Comparison of ENCODE assay signal across 24 mouse cellular contexts in genomic region chr2:3127256-3127883, GRCm38 (mm10). TPM values are rescaled to one million over a fixed set of nuclear protein-coding genes. Genes with fewer than 3 reads are reported as not detected.
DNase-seq lines count a peak whose midpoint lies in the region; ATAC-seq and TF ChIP-seq lines count a peak whose summit lies in the region.
"Had no signal": no experiment of that assay in that cellular context is flagged by ENCODE, and none has a peak within 500 bp of the region (broad histone marks: within the 10 kb centered on the region; RNA-seq: fewer than 3 reads in every experiment).

No protein-coding gene starts in this region.

- peak overlapping the region; percentile 44; the same call in 1 of the 2 replicates for H3K27ac ChIP-seq in gastrocnemius, adult 2 months
- H3K27ac ChIP-seq in kidney, embryonic 15.5 days, result 0 out of 2 replicates have a peak overlapping the region, but pooled peaks have one; percentile 83
- no peak overlapping the region for H3K27ac ChIP-seq in kidney, embryonic 14.5 days (ENCODE audit: low read depth, low read length)
- H3K27ac ChIP-seq in midbrain, embryonic 11.5 days (ENCODE audit: low read depth, low read length), result no peak overlapping the region
- no peak overlapping the region for H3K27ac ChIP-seq in midbrain, embryonic 14.5 days (replicated peaks; ENCODE audit: low read depth, low read length)
- H3K27ac ChIP-seq in brown adipose tissue, adult 24 weeks (replicated peaks; ENCODE audit: low read depth, low read length), result 0 out of 2 replicates have a peak overlapping the region, but pooled peaks have one; percentile 32
- H3K27ac ChIP-seq: embryonic facial prominence, embryonic 12.5 days; embryonic facial prominence, embryonic 15.5 days; hindbrain, embryonic 10.5 days; hindbrain, embryonic 13.5 days had no signal

- no peak for TF ChIP-seq CTCF in gastrocnemius, adult 2 months (IDR thresholded peaks at IDR 0.05)

- no peak overlapping the region for H3K9ac ChIP-seq in kidney, embryonic 15.5 days
- no peak overlapping the region for H3K9ac ChIP-seq in kidney, embryonic 14.5 days (ENCODE audit: low read depth, low read length)
- no peak overlapping the region for H3K9ac ChIP-seq in midbrain, embryonic 11.5 days (ENCODE audit: low read length)
- H3K9ac ChIP-seq in midbrain, embryonic 14.5 days (replicated peaks; ENCODE audit: low read length), result no peak overlapping the region
- H3K9ac ChIP-seq: embryonic facial prominence, embryonic 12.5 days; embryonic facial prominence, embryonic 15.5 days; forebrain, postnatal 0 days; hindbrain, embryonic 13.5 days had no signal

- peaks cover 35% of the 10 kb centered on the region for H3K4me1 ChIP-seq in kidney, embryonic 15.5 days
- H3K4me1 ChIP-seq in kidney, embryonic 14.5 days (ENCODE audit: control insufficient read depth, insufficient read depth, low read length), result peaks cover 18% of the 10 kb centered on the region
- H3K4me1 ChIP-seq in midbrain, embryonic 11.5 days (ENCODE audit: control insufficient read depth, insufficient read depth, low read length), result peaks cover 4% of the 10 kb centered on the region; the same call in 1 of the 2 replicates
- no peaks in the 10 kb centered on the region for H3K4me1 ChIP-seq in midbrain, embryonic 14.5 days (ENCODE audit: control insufficient read depth, insufficient read depth, low read length)
- peaks cover 13% of the 10 kb centered on the region for H3K4me1 ChIP-seq in brown adipose tissue, adult 24 weeks (ENCODE audit: control insufficient read depth, insufficient read depth, insufficient read length, low read length)
- H3K4me1 ChIP-seq: embryonic facial prominence, embryonic 12.5 days had no signal

- no peaks in the 10 kb centered on the region for H3K9me3 ChIP-seq in kidney, embryonic 15.5 days (replicated peaks)
- no peaks in the 10 kb centered on the region for H3K9me3 ChIP-seq in kidney, embryonic 14.5 days (ENCODE audit: control insufficient read depth, low read length)
- no peaks in the 10 kb centered on the region for H3K9me3 ChIP-seq in midbrain, embryonic 11.5 days (ENCODE audit: control insufficient read depth, low read length)
- no peaks in the 10 kb centered on the region for H3K9me3 ChIP-seq in midbrain, embryonic 14.5 days (ENCODE audit: control insufficient read depth, low read length)
- H3K9me3 ChIP-seq: embryonic facial prominence, embryonic 12.5 days; embryonic facial prominence, embryonic 15.5 days; hindbrain, embryonic 10.5 days; hindbrain, embryonic 13.5 days had no signal

- ATAC-seq in kidney, embryonic 15.5 days (replicated peaks; ENCODE audit: low FRiP score), result no peak
- ATAC-seq in kidney, embryonic 14.5 days (ENCODE audit: low FRiP score, low TSS enrichment), result no peak
- ATAC-seq in midbrain, embryonic 11.5 days (ENCODE audit: low FRiP score), result no peak
- ATAC-seq in midbrain, embryonic 14.5 days (ENCODE audit: low FRiP score, low TSS enrichment), result no peak
- ATAC-seq: forebrain, embryonic 14.5 days; forebrain, postnatal 0 days; hindbrain, embryonic 16.5 days; inflammation-experienced regulatory T-cells, adult 6 months had no signal

- no peak overlapping the region for H3K4me3 ChIP-seq in gastrocnemius, adult 2 months
- no peak overlapping the region for H3K4me3 ChIP-seq in kidney, embryonic 15.5 days (replicated peaks)
- no peak overlapping the region for H3K4me3 ChIP-seq in kidney, embryonic 14.5 days (ENCODE audit: low read length)
- H3K4me3 ChIP-seq in midbrain, embryonic 11.5 days (ENCODE audit: low read depth, low read length), result no peak overlapping the region
- no peak overlapping the region for H3K4me3 ChIP-seq in midbrain, embryonic 14.5 days (replicated peaks; ENCODE audit: low read depth, low read length)
- H3K4me3 ChIP-seq in brown adipose tissue, adult 24 weeks (ENCODE audit: insufficient read depth, low read depth, low read length), result no peak overlapping the region
- H3K4me3 ChIP-seq: embryonic facial prominence, embryonic 12.5 days; embryonic facial prominence, embryonic 15.5 days; hindbrain, embryonic 10.5 days; hindbrain, embryonic 13.5 days had no signal

- no peak overlapping the region for H3K4me2 ChIP-seq in kidney, embryonic 15.5 days
- no peak overlapping the region for H3K4me2 ChIP-seq in kidney, embryonic 14.5 days (replicated peaks; ENCODE audit: low read depth, low read length)
- H3K4me2 ChIP-seq in midbrain, embryonic 11.5 days, result no peak overlapping the region
- H3K4me2 ChIP-seq in midbrain, embryonic 14.5 days (ENCODE audit: low read length), result no peak overlapping the region
- H3K4me2 ChIP-seq: embryonic facial prominence, embryonic 12.5 days; embryonic facial prominence, embryonic 15.5 days; heart, embryonic 11.5 days; hindbrain, embryonic 13.5 days had no signal

- no peaks in the 10 kb centered on the region for H3K36me3 ChIP-seq in kidney, embryonic 15.5 days
- no peaks in the 10 kb centered on the region for H3K36me3 ChIP-seq in kidney, embryonic 14.5 days (ENCODE audit: control insufficient read depth, insufficient read depth, low read length)
- H3K36me3 ChIP-seq in midbrain, embryonic 11.5 days (ENCODE audit: control insufficient read depth, insufficient read depth, low read length), result no peaks in the 10 kb centered on the region
- no peaks in the 10 kb centered on the region for H3K36me3 ChIP-seq in midbrain, embryonic 14.5 days (ENCODE audit: control insufficient read depth, insufficient read depth, low read length)
- H3K36me3 ChIP-seq: embryonic facial prominence, embryonic 12.5 days; embryonic facial prominence, embryonic 15.5 days; hindbrain, embryonic 10.5 days; hindbrain, embryonic 13.5 days had no signal

- DNase-seq in gastrocnemius, adult 2 months, result no peak
- no peak for DNase-seq in gastrocnemius, adult 8-10 months (ENCODE audit: low spot score in 2 of 2)
- DNase-seq in midbrain, embryonic 11.5 days (ENCODE audit: low spot score, missing footprints), result peak; percentile 53
- DNase-seq in midbrain, embryonic 14.5 days, result no peak
- DNase-seq in embryo, embryonic 10 days (ENCODE audit: low spot score), result no peak
- DNase-seq: adrenal gland, postnatal 14 days; cerebellum, adult 18-20 months; cerebellum, adult 9-10 months; cerebellum, postnatal 14 days; forebrain, postnatal 0 days; gastrocnemius, postnatal 10 days; gastrocnemius, postnatal 36 days; heart, postnatal 36 days had no signal

- H3K27me3 ChIP-seq in kidney, embryonic 15.5 days, result no peaks in the 10 kb centered on the region
- H3K27me3 ChIP-seq in kidney, embryonic 14.5 days (ENCODE audit: control insufficient read depth, insufficient read depth, low read length), result no peaks in the 10 kb centered on the region
- H3K27me3 ChIP-seq in midbrain, embryonic 11.5 days (ENCODE audit: control insufficient read depth, insufficient read depth, low read length), result no peaks in the 10 kb centered on the region
- no peaks in the 10 kb centered on the region for H3K27me3 ChIP-seq in midbrain, embryonic 14.5 days (ENCODE audit: control insufficient read depth, insufficient read depth, low read length)
- H3K27me3 ChIP-seq: embryonic facial prominence, embryonic 12.5 days; embryonic facial prominence, embryonic 15.5 days; hindbrain, embryonic 13.5 days had no signal

- 77% methylated on average over 4 of the region's 4 CpGs for WGBS in kidney, embryonic 15.5 days
- 83% methylated on average over 4 of the region's 4 CpGs for WGBS in kidney, embryonic 14.5 days
- WGBS in midbrain, embryonic 11.5 days, result 89% methylated on average over 4 of the region's 4 CpGs
- 85% methylated on average over 4 of the region's 4 CpGs for WGBS in midbrain, embryonic 14.5 days

- intact Hi-C loops in gastrocnemius, adult 2 months (cut with DNase I), result no loop called here

RNA-seq across cellular contexts. Expression of gene Fam171a1, which starts 13.3 kb away (rescaled TPM):
- 1 to 10 TPM; 2.5 to 3.9 TPM for total RNA-seq in gastrocnemius, adult 2 months (2021)
- total RNA-seq in gastrocnemius, adult 8-10 months (2022), result 1 to 10 TPM; 2.3 to 2.9 (median 2.7) TPM
- polyA plus RNA-seq in kidney, embryonic 15.5 days (2015; fragmentation: Nextera tagmentation; extraction: Ambion mirVana), result 53.5 and 57.1 TPM in 2 replicates
- polyA plus RNA-seq in kidney, embryonic 14.5 days (2014; fragmentation: Nextera tagmentation; extraction: Ambion mirVana), result 24.3 and 55.7 TPM in 2 replicates
- polyA plus RNA-seq in midbrain, embryonic 11.5 days (2014; fragmentation: Nextera tagmentation; extraction: Ambion mirVana), result 45.8 and 47.3 TPM in 2 replicates
- 30.3 and 50.9 TPM in 2 replicates for polyA plus RNA-seq in midbrain, embryonic 14.5 days (2014; fragmentation: Nextera tagmentation; extraction: Ambion mirVana)
- polyA plus RNA-seq in brown adipose tissue, adult 24 weeks (2012; ENCODE audit: insufficient read depth, insufficient read length, missing spikeins), result 5.2 and 10.0 TPM in 2 replicates
- polyA plus RNA-seq: inflammation-experienced regulatory T-cells, adult 6 months had no signal

Comparison
In these comparisons a context has a peak if more than half of its experiments do, and no peak if none do; other contexts are left out.
1. H3K27ac ChIP-seq: peak in gastrocnemius, adult 2 months (single experiment), kidney, embryonic 15.5 days (single experiment) and brown adipose tissue, adult 24 weeks (single experiment); none in kidney, embryonic 14.5 days (single experiment), midbrain, embryonic 11.5 days (single experiment) and midbrain, embryonic 14.5 days (single experiment).